8 mouse cellular contexts compared by ENCODE assay signal in the genomic region with DNA sequence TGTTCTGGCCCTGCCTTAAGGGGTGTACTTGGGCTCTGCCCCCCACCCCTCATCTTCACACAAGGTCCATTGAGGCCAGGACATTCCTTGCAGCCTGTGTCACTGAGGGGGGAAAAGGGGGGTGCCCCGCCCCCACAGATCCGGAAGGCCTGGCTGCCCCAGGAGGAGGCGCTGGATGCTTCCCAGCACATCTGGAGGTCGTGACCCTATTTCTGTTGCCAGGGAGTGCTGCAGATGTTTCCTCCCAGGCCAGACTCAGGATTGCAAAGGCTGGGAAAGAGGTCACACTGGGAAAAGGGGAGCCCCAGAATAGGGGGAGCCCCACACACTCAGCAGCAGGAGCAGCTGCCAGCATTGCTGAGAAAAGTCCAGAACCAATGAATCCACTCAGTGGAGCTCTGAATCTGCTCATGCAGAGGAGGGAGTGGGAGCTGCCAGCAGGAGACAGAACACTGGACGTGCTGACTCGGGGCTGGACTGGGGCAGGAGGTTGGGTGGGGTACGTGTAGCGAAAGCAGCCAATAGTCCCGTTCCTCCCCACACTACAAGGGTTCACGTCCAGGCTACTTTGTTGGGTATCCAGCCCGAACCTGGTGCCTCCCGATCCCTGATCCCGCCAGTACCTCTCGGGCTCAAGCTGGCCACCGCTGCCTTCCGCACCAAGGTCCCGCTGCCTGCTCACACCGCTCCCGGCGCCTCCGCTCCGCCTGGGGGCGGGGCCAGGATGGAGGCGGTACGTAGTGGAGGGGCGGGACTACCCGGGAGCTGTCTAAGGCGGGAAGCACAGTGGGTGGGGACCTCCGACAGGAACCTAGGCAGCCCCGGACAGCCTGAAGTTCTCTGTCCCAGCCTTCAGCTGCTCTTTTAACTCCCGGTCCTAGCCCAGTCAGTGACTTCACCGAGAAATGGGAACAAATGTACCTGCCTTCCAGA. TPM values are rescaled to one million over a fixed set of nuclear protein-coding genes. Genes with fewer than 3 reads are reported as not detected.
DNase-seq lines count a peak whose midpoint lies in the region; ATAC-seq and TF ChIP-seq lines count a peak whose summit lies in the region.

Sipa1 (minus strand) TSS at position 727 of the 933 bp plus-strand sequence.

- peaks cover 39% of the 10 kb centered on the region for H3K36me3 ChIP-seq in E14TG2a.4 (ENCODE audit: insufficient read depth, low read length)
- H3K36me3 ChIP-seq in forebrain, embryonic 11.5 days (ENCODE audit: control insufficient read depth, insufficient read depth, low read length) = peaks cover 4% of the 10 kb centered on the region; the same call in 1 of the 2 replicates
- H3K36me3 ChIP-seq in heart, embryonic 15.5 days = peaks cover 29% of the 10 kb centered on the region
- H3K36me3 ChIP-seq in liver, embryonic 12.5 days = peaks cover 72% of the 10 kb centered on the region
- peaks cover 34% of the 10 kb centered on the region for H3K36me3 ChIP-seq in stomach, embryonic 14.5 days (ENCODE audit: control insufficient read depth, insufficient read depth, low read length)

- peak within 1 kb of the TSS; percentile 78 for H3K4me3 ChIP-seq in E14TG2a.4 (replicated peaks; ENCODE audit: low read length)
- H3K4me3 ChIP-seq in forebrain, embryonic 11.5 days (ENCODE audit: low read depth, low read length) = peak within 1 kb of the TSS; percentile 33
- peak within 1 kb of the TSS; percentile 60 for H3K4me3 ChIP-seq in heart, embryonic 15.5 days
- peak within 1 kb of the TSS; percentile 74 for H3K4me3 ChIP-seq in liver, embryonic 12.5 days
- peak within 1 kb of the TSS; percentile 48 for H3K4me3 ChIP-seq in stomach, embryonic 14.5 days (ENCODE audit: low read depth, low read length)

- H3K4me2 ChIP-seq in forebrain, embryonic 11.5 days (ENCODE audit: low read depth, low read length, severe bottlenecking) = peak within 1 kb of the TSS; percentile 67
- H3K4me2 ChIP-seq in heart, embryonic 15.5 days = peak within 1 kb of the TSS; percentile 56
- peak within 1 kb of the TSS; percentile 95 for H3K4me2 ChIP-seq in liver, embryonic 12.5 days
- H3K4me2 ChIP-seq in stomach, embryonic 14.5 days (replicated peaks; ENCODE audit: low read depth, low read length) = peak within 1 kb of the TSS; percentile 68

- peaks cover 27% of the 10 kb centered on the region for H3K27me3 ChIP-seq in E14TG2a.4 (ENCODE audit: insufficient read depth, low read length)
- H3K27me3 ChIP-seq in forebrain, embryonic 11.5 days (ENCODE audit: control insufficient read depth, insufficient read depth, low read length) = no peaks in the 10 kb centered on the region
- H3K27me3 ChIP-seq in heart, embryonic 15.5 days = no peaks in the 10 kb centered on the region
- no peaks in the 10 kb centered on the region for H3K27me3 ChIP-seq in liver, embryonic 12.5 days (replicated peaks)
- H3K27me3 ChIP-seq in stomach, embryonic 14.5 days (ENCODE audit: control insufficient read depth, insufficient read depth, low read length) = no peaks in the 10 kb centered on the region

- peaks cover 82% of the 10 kb centered on the region for H3K4me1 ChIP-seq in E14TG2a.4 (replicated peaks; ENCODE audit: low read depth, low read length)
- H3K4me1 ChIP-seq in forebrain, embryonic 11.5 days (replicated peaks; ENCODE audit: control insufficient read depth, insufficient read depth, low read length) = peaks cover 9% of the 10 kb centered on the region; the same call in 1 of the 2 replicates
- peaks cover 27% of the 10 kb centered on the region for H3K4me1 ChIP-seq in heart, embryonic 15.5 days (replicated peaks)
- peaks cover 82% of the 10 kb centered on the region for H3K4me1 ChIP-seq in liver, embryonic 12.5 days
- peaks cover 22% of the 10 kb centered on the region; the same call in 1 of the 2 replicates for H3K4me1 ChIP-seq in stomach, embryonic 14.5 days (ENCODE audit: control insufficient read depth, insufficient read depth, low read length)

- WGBS in forebrain, embryonic 11.5 days = 2% methylated on average over 31 of the region's 32 CpGs
- 2% methylated on average over 32 of the region's 32 CpGs for WGBS in heart, embryonic 15.5 days
- 2% methylated on average over 32 of the region's 32 CpGs for WGBS in liver, embryonic 12.5 days (ENCODE audit: insufficient replicate concordance)
- 1% methylated on average over 32 of the region's 32 CpGs for whole genome bisulfite sequencing in stomach, embryonic 14.5 days

- ATAC-seq in forebrain, embryonic 11.5 days (replicated peaks; ENCODE audit: low FRiP score) = peak; percentile 93
- ATAC-seq in heart, embryonic 15.5 days (replicated peaks; ENCODE audit: insufficient number of reproducible peaks, insufficient read depth, low FRiP score, low read depth) = peak; percentile 93
- peak; percentile 87 for ATAC-seq in liver, embryonic 12.5 days
- ATAC-seq in stomach, embryonic 14.5 days (ENCODE audit: insufficient number of reproducible peaks, insufficient read depth, low FRiP score, low read depth) = peak; percentile 94

- peak within 1 kb of the TSS; percentile 37 for H3K9ac ChIP-seq in forebrain, embryonic 11.5 days (ENCODE audit: low read length)
- H3K9ac ChIP-seq in heart, embryonic 15.5 days = peak within 1 kb of the TSS; percentile 61
- H3K9ac ChIP-seq in liver, embryonic 12.5 days = peak within 1 kb of the TSS; percentile 93
- peak within 1 kb of the TSS; percentile 39 for H3K9ac ChIP-seq in stomach, embryonic 14.5 days (replicated peaks; ENCODE audit: low read depth, low read length)

- H3K9me3 ChIP-seq in E14TG2a.4 (ENCODE audit: low read length) = no peaks in the 10 kb centered on the region
- no peaks in the 10 kb centered on the region for H3K9me3 ChIP-seq in forebrain, embryonic 11.5 days (ENCODE audit: control insufficient read depth, low read length)
- H3K9me3 ChIP-seq in heart, embryonic 15.5 days (replicated peaks) = no peaks in the 10 kb centered on the region
- no peaks in the 10 kb centered on the region for H3K9me3 ChIP-seq in liver, embryonic 12.5 days (replicated peaks)
- no peaks in the 10 kb centered on the region for H3K9me3 ChIP-seq in stomach, embryonic 14.5 days (ENCODE audit: control insufficient read depth, low read depth, low read length)

- no peak within 1 kb of the TSS for H3K27ac ChIP-seq in forebrain, embryonic 11.5 days (ENCODE audit: low read depth, low read length)
- peak within 1 kb of the TSS; percentile 89 for H3K27ac ChIP-seq in heart, embryonic 15.5 days
- peak within 1 kb of the TSS; percentile 96 for H3K27ac ChIP-seq in liver, embryonic 12.5 days
- H3K27ac ChIP-seq in stomach, embryonic 14.5 days (ENCODE audit: low read length) = peak within 1 kb of the TSS; percentile 93

- no peak for TF ChIP-seq CTCF in E14TG2a.4 (conservative IDR thresholded peaks at IDR 0.05; ENCODE audit: low read length)

- DNase-seq in c-Kit-positive CD71-positive TER-119-negative erythroid progenitor cells, embryonic 14.5 days (ENCODE audit: low read depth) = peak; percentile 89
- peak; percentile 93 for DNase-seq in forebrain, embryonic 11.5 days (ENCODE audit: low spot score)
- DNase-seq in kidney, postnatal 14 days = peak; percentile 96
- peak; percentile 93 for DNase-seq in naive thymus-derived CD4-positive, alpha-beta T cell, adult 2 months (ENCODE audit: low read depth)

RNA-seq across cellular contexts. Expression of gene Sipa1, which starts in this region (rescaled TPM):
- polyA plus RNA-seq in forebrain, embryonic 11.5 days (2014; fragmentation: Nextera tagmentation; extraction: Ambion mirVana) = 18.4 and 19.9 TPM in 2 replicates
- polyA plus RNA-seq in heart, embryonic 15.5 days (2015; fragmentation: Nextera tagmentation; extraction: Ambion mirVana) = 20.6 and 33.5 TPM in 2 replicates
- polyA plus RNA-seq in liver, embryonic 12.5 days (2016; fragmentation: Nextera tagmentation; extraction: Ambion mirVana) = 41.4 and 41.8 TPM in 2 replicates
- polyA plus RNA-seq in stomach, embryonic 14.5 days (2014; fragmentation: Nextera tagmentation; extraction: Ambion mirVana) = 15.2 and 19.4 TPM in 2 replicates

Comparison
In these comparisons a context has a peak if more than half of its experiments do, and no peak if none do; other contexts are left out.
1. H3K9ac ChIP-seq: peak in every context shown above with its lines; median percentile 93 in liver, embryonic 12.5 days; 61 in heart, embryonic 15.5 days; 39 in stomach, embryonic 14.5 days; 37 in forebrain, embryonic 11.5 days.